Mouse (Mus musculus) liver, embryonic 15.5 days (tissue): Measurements from ENCODE around the gene Uqcr10. TPM values are rescaled to one million over a fixed set of nuclear protein-coding genes. Genes with fewer than 3 reads are reported as not detected.

ENCODE experiments used
- ATAC-seq: fragments of 200-750 bp; cut with Nextera tagmentation; 2 replicates; pipeline ENCODE4 v1.8.0; 2017; ENCODE audit warnings: moderate number of reproducible peaks, mild to moderate bottlenecking, moderate library complexity; ENCODE audit not compliant: insufficient read depth
- H3K27ac ChIP-seq: fragments of 300-500 bp; sonication (generic); replicated peaks from 2 replicates; pipeline ENCODE4 v1.5.1; 2015; ENCODE audit warnings: mild to moderate bottlenecking, inconsistent platforms
- H3K27me3 ChIP-seq: fragments of 300-500 bp; sonication (generic); 2 replicates; pipeline ENCODE4 v1.6.1; 2015; ENCODE audit warnings: mild to moderate bottlenecking, inconsistent platforms
- H3K36me3 ChIP-seq: fragments of 300-500 bp; sonication (generic); replicated peaks from 2 replicates; pipeline ENCODE4 v1.6.1; 2015; ENCODE audit warnings: moderate library complexity, mild to moderate bottlenecking, inconsistent platforms
- H3K4me1 ChIP-seq: fragments of 300-500 bp; sonication (generic); replicated peaks from 2 replicates; pipeline ENCODE4 v1.6.1; 2015; ENCODE audit warnings: inconsistent platforms
- H3K4me2 ChIP-seq: fragments of 300-500 bp; sonication (generic); 2 replicates; pipeline ENCODE4 v1.6.1; 2015; ENCODE audit warnings: moderate library complexity, mild to moderate bottlenecking, inconsistent platforms
- H3K4me3 ChIP-seq: fragments of 300-500 bp; sonication (generic); replicated peaks from 2 replicates; pipeline ENCODE4 v1.5.1; 2015; ENCODE audit warnings: mild to moderate bottlenecking, inconsistent platforms
- H3K9ac ChIP-seq: fragments of 300-500 bp; sonication (generic); 2 replicates; pipeline ENCODE4 v1.6.1; 2015; ENCODE audit warnings: moderate library complexity, mild to moderate bottlenecking, inconsistent platforms
- H3K9me3 ChIP-seq: fragments of 300-500 bp; sonication (generic); replicated peaks from 2 replicates; pipeline ENCODE4 v1.6.1; 2016; ENCODE audit warnings: inconsistent platforms
- WGBS: fragments of 180-500 bp; shearing (Covaris S2); methylation state at CpG from one replicate; pipeline ENCODE4 v1.1.7; 2015; ENCODE audit warnings: mixed read lengths; ENCODE audit not compliant: insufficient replicate concordance; 5-methylcytosine and 5-hydroxymethylcytosine counted together
- polyA plus RNA-seq: library from polyadenylated mRNA; unstranded; fragments of >200 nt; fragmentation: Nextera tagmentation; extraction: Ambion mirVana; gene quantifications from 2 replicates; pipeline ENCODE4 v1.2.1, GENCODE M21; 2015

The Uqcr10 gene
- polyA plus RNA-seq, 1 experiment from 2014 or later, result 580 TPM

- Histone ChIP-seq H3K36me3 (peaks cover 60% of the 10 kb centered on the region), H3K9ac (no peak overlapping the region), H3K4me1 (peaks cover 42% of the 10 kb centered on the region), H3K27me3 (no peaks in the 10 kb centered on the region), H3K4me3 (no peak overlapping the region), H3K27ac (peak overlapping the region; percentile 1; the same call in 1 of the 2 replicates), H3K9me3 (no peaks in the 10 kb centered on the region), H3K4me2 (no peak overlapping the region)
- ATAC-seq, result no peak
- WGBS, result 87% methylated on average over 6 of the region's 6 CpGs
These were observed 28.4 kb downstream of the Uqcr10 start for GRCm38 (mm10) chr11:4675693-4676092.

- no peak for ATAC-seq
- Histone ChIP-seq H3K27ac (peak overlapping the region; percentile 39; the same call in 1 of the 2 replicates), H3K4me3 (no peak overlapping the region), H3K27me3 (no peaks in the 10 kb centered on the region), H3K4me2 (no peak overlapping the region), H3K4me1 (peaks cover 42% of the 10 kb centered on the region), H3K9ac (no peak overlapping the region), H3K9me3 (no peaks in the 10 kb centered on the region), H3K36me3 (peaks cover 55% of the 10 kb centered on the region)
- 75% methylated on average over 6 of the region's 6 CpGs for WGBS
These were observed 29.0 kb downstream of the Uqcr10 start for GRCm38 (mm10) chr11:4675126-4675562.

GRCm38 (mm10) chr11:4674593-4674992, 29.5 kb downstream of the Uqcr10 start:
- ATAC-seq, result no peak

GRCm38 (mm10) chr11:4671736-4672135, 32.4 kb downstream of the Uqcr10 start:
- no peak for ATAC-seq
- Histone ChIP-seq H3K27me3 (no peaks in the 10 kb centered on the region), H3K36me3 (peaks cover 65% of the 10 kb centered on the region)

More at GRCm38 (mm10) chr11:4674593-4674992, 29.5 kb downstream of the Uqcr10 start:
- no peak overlapping the region for H3K4me3 ChIP-seq
- H3K4me1 ChIP-seq, result peaks cover 42% of the 10 kb centered on the region
- WGBS, result 74% methylated on average over 1 of the region's 1 CpGs
- H3K27me3 ChIP-seq, result no peaks in the 10 kb centered on the region
- H3K9ac ChIP-seq, result no peak overlapping the region
- H3K9me3 ChIP-seq, result no peaks in the 10 kb centered on the region
- peak overlapping the region; percentile 39; the same call in 1 of the 2 replicates for H3K27ac ChIP-seq
- no peak overlapping the region for H3K4me2 ChIP-seq
- H3K36me3 ChIP-seq, result peaks cover 50% of the 10 kb centered on the region

GRCm38 (mm10) chr11:4662496-4662878, 41.7 kb downstream of the Uqcr10 start:
- peaks cover 46% of the 10 kb centered on the region for H3K36me3 ChIP-seq

More at GRCm38 (mm10) chr11:4671736-4672135, 32.4 kb downstream of the Uqcr10 start:
- H3K4me1 ChIP-seq, result peaks cover 26% of the 10 kb centered on the region
- no peaks in the 10 kb centered on the region for H3K9me3 ChIP-seq
- H3K4me3 ChIP-seq, result no peak overlapping the region
- 78% methylated on average over 4 of the region's 4 CpGs for WGBS
- no peak overlapping the region for H3K4me2 ChIP-seq
- no peak overlapping the region for H3K27ac ChIP-seq
- no peak overlapping the region for H3K9ac ChIP-seq

GRCm38 (mm10) chr11:4661871-4662495, 42.2 kb downstream of the Uqcr10 start:
- Histone ChIP-seq H3K4me1 (peaks cover 32% of the 10 kb centered on the region), H3K9me3 (no peaks in the 10 kb centered on the region), H3K36me3 (peaks cover 43% of the 10 kb centered on the region), H3K4me3 (no peak overlapping the region), H3K27ac (peak overlapping the region; percentile 77), H3K4me2 (no peak overlapping the region), H3K9ac (no peak overlapping the region), H3K27me3 (no peaks in the 10 kb centered on the region)
- 87% methylated on average over 10 of the region's 10 CpGs for WGBS
- no peak for ATAC-seq

More at GRCm38 (mm10) chr11:4662496-4662878, 41.7 kb downstream of the Uqcr10 start:
- no peak overlapping the region for H3K4me2 ChIP-seq
- H3K4me3 ChIP-seq, result no peak overlapping the region
- no peak for ATAC-seq
- no peaks in the 10 kb centered on the region for H3K27me3 ChIP-seq
- 92% methylated on average over 11 of the region's 11 CpGs for WGBS
- H3K9ac ChIP-seq, result no peak overlapping the region
- H3K4me1 ChIP-seq, result peaks cover 32% of the 10 kb centered on the region
- no peak overlapping the region for H3K27ac ChIP-seq
- H3K9me3 ChIP-seq, result no peaks in the 10 kb centered on the region

- Histone ChIP-seq H3K4me2 (peak overlapping the region; percentile 52), H3K4me3 (no peak overlapping the region), H3K9me3 (no peaks in the 10 kb centered on the region), H3K36me3 (peaks cover 47% of the 10 kb centered on the region), H3K9ac (0 out of 2 replicates have a peak overlapping the region, but pooled peaks have one; percentile 6), H3K4me1 (peaks cover 32% of the 10 kb centered on the region), H3K27ac (peak overlapping the region; percentile 77), H3K27me3 (no peaks in the 10 kb centered on the region)
- ATAC-seq, result peak; percentile 76
- 58% methylated on average over 4 of the region's 4 CpGs for WGBS
These were observed 42.8 kb downstream of the Uqcr10 start for GRCm38 (mm10) chr11:4661324-4661723.

- Histone ChIP-seq H3K27me3 (no peaks in the 10 kb centered on the region), H3K9me3 (no peaks in the 10 kb centered on the region), H3K4me1 (peaks cover 32% of the 10 kb centered on the region), H3K4me2 (peak overlapping the region; percentile 14), H3K27ac (peak overlapping the region; percentile 77), H3K36me3 (peaks cover 52% of the 10 kb centered on the region), H3K4me3 (no peak overlapping the region), H3K9ac (0 out of 2 replicates have a peak overlapping the region, but pooled peaks have one; percentile 6)
- peak; percentile 70 for ATAC-seq
- WGBS, result 73% methylated on average over 7 of the region's 7 CpGs
These were observed 43.7 kb downstream of the Uqcr10 start for GRCm38 (mm10) chr11:4660309-4661025.

GRCm38 (mm10) chr11:4659818-4660217, 44.3 kb downstream of the Uqcr10 start:
- peak overlapping the region; percentile 77 for H3K27ac ChIP-seq
- 35% methylated on average over 1 of the region's 1 CpGs for WGBS
- peak; percentile 60; the same call in 1 of the 2 replicates for ATAC-seq

More at GRCm38 (mm10) chr11:4659818-4660217, 44.3 kb downstream of the Uqcr10 start:
- no peaks in the 10 kb centered on the region for H3K9me3 ChIP-seq
- no peaks in the 10 kb centered on the region for H3K27me3 ChIP-seq
- H3K9ac ChIP-seq, result 0 out of 2 replicates have a peak overlapping the region, but pooled peaks have one; percentile 6
- H3K4me1 ChIP-seq, result peaks cover 32% of the 10 kb centered on the region
- H3K4me3 ChIP-seq, result no peak overlapping the region
- peaks cover 58% of the 10 kb centered on the region for H3K36me3 ChIP-seq
- peak overlapping the region; percentile 14 for H3K4me2 ChIP-seq
